Mouse (Mus musculus): Measurements from ENCODE around the gene Cltb.

GRCm38 (mm10) chr13:54616307-54616706 is 5.2 kb upstream of the Cltb start:
- TF ChIP-seq CTCF (IDR thresholded peaks at IDR 0.05; ENCODE audit: low read depth) (no peak), EP300 (IDR thresholded peaks at IDR 0.05; ENCODE audit: low read depth) (no peak)

All from heart, postnatal 0 days (tissue).